Mouse (Mus musculus): ENCODE measurements around the gene Camta1.

DNA sequence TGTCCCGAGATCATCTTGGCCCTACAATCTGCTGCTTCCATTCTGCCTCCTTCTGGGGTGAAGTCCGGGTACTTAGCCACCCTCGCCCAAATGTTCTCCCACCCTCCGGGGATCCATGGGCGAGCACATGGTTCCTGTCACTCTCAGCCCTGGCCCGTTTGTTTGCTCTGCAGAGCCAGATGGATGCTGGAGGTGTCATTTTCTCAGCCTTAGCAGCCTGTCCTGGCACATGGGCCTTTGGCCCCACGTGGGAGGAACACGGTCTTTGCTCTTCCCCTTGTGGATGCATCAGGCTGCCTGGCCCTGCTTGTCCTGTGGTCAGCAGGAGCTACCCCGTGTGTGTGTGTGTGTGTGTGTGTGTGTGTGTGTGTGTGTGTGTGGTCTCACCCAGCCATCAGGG, 560.3 kb downstream of the Camta1 start:
- no peak for TF ChIP-seq CTCF (IDR thresholded peaks at IDR 0.05; ENCODE audit: low read depth)
- no peak for TF ChIP-seq EP300 (optimal IDR thresholded peaks at IDR 0.05)

Data from stomach, postnatal 0 days (tissue).